Mouse (Mus musculus) lung, postnatal 36 days (tissue): ENCODE measurements at regions not wholly inside any gene's neighbourhood (a gene's known extent, or its start where the extent isn't known, plus 50 kb on each side); places are given as distances from the start of the nearest gene placed in this dataset.

Experiments
- DNase-seq: peaks from one replicate; pipeline ENCODE4 v3.0.0; 2022; ENCODE audit warnings: mixed read lengths

DNA sequence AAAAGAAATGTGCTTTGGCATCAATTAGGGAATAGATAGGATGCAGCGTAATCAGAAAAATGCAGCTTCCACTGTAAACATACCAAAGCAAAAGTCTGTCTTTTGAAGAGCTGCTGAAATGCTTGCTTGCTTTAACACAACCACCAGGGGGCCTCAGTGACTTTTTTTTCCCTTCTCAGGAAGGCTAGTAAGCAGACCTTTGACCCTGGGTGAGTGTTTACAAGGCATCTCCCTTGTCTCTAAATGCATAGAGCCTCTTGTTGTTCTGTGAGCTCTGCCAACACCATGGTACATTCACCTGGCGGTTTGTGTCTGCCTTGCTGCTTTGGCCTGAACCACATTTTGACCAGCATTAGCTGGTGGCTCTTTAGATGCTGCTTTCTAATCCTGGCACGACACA, 191.9 kb upstream of the C9orf72 start:
- DNase-seq = peak; percentile 7

DNA sequence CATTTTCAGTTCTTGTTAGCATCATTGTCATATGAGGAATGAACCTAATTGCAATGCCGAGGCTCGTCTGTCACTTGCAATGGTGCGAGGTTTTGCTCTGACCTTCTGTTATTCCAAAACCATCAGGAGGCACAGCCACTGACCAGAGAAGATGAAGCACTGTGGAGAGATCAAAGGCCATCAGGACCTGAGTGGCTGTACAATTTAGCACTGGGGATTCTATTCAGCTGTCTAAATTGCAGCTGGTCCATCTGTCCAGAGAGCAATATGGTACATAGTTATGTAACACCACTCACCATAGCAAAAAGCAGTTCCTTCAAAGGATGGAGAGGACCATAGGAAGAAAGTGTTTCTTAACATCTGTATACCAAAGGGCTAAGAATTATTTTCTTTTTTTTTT, 187.5 kb upstream of the C9orf72 start:
- no peak for DNase-seq

DNA sequence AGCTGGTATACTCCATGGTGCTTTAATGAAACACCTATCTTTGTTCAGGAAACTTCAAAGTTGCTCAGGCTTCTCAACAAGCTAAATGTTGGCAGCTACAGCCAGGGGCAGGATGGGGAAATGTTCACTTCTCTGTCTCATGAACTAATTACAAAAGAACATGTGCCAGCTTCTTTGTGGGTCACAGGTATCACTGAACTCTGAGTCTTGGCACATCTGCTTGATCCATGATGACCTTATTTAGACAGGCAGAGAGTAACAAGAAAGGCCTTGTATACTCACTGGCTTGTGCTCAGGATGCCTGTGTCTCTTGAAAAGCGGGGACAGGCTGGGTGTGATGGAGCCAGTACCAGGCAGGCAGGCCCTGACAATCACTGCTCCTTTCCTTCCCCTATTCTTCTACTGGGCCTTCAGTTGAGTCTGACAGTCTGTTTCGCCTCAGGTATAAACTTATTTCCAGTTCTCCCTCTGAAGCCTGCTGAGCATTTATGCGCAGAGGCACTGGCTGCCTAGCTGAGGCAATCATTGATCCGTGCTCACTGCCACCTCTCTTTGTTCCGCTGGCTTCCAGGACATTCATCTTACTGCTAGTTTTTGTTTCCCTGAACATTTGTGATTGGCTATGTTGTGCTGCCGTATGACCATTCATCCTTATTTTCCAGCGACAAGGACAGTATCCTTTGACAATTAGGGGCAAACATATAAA, 179.5 kb upstream of the C9orf72 start:
- no peak for DNase-seq

DNA sequence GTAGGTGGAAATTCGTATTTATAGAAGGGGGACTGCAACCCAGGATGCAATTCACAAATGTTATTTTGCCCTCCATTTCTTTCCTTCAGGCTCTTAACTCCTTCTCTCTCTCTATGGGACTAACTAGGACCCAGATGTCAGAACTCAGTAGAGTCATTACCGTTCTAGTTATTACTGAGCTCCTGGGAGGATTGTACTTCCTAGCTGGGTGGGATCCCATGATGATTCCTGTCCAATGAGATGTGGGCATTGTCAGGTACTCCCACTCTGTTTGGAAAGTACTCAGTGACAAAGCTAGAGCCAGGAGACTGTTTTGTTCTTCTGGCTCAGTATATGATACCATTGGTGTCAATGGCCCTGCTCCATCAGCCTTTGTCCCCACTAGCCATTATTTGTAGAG, 178.1 kb upstream of the C9orf72 start:
- no peak for DNase-seq

DNA sequence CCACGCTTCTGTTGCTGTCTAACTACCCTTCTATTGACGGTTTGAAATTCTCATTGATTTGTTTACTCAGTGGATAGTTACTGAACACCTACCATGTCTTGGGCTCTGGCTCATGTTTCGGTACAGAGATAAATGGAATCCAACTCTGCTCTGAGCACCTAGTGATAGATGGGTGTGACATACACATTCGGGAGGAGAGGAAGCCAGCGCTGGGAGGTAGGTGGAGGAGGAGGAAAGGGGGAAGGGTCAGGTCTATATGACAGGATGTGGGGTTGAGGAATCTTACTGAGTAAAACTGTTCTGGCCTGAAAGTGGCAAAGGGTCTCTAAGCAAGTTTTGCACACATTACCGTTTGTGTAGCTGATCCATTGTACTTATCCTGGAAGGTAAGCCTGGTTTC, 177.6 kb upstream of the C9orf72 start:
- DNase-seq = no peak

DNA sequence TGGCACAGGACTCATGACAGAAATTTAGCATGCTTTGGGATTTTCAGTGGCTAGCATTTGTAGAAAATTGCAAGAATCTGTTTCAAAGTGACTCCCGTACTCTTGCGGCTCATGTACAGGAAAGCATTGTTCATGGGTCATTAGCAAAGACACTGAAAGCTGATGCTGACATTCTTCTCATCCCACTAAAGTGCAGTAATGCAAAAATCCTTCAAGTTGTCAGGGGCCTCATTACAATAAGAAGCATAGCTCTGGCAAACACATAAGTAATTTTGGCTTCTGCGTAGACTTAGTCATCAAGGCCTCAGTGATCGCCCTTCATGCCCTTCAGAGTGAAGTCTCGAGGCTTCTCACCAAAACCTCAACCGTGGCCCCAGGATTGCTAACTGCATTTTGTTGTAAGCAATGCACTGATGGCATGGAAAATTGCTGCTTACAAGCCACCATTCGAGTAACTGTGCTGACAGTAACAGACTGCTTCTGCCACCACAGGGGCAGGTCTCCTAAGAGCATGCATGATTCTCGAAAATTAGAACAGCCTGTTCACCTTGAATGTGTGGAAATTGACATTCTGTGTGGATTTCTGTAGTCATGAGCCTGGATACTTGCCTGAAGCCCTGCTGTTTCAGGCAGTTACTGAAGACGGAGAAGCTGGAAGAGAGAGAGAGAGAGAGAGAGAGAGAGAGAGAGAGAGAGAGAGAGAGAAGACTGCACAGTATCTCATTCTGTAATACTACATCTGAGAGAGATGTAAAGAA, 176.6 kb upstream of the C9orf72 start:
- no peak for DNase-seq

DNA sequence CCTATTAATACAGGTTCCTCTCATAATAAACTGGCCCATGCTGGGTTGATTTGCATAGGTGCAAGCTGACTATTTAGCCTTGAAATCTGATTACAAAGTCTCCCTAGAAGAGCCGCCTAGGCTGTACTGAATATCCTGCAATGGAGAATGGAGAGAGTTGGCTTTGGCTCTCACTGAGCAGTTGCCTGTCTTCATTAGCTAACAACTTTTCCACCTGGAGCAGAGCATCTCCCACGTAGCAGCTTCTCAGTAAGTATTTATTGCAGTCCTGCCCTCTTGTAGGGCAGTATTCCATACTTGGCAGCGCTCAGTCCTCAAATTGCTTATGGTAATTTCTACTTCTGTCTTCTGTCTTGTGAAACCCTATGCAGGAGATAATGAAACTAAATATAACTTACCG, 175.8 kb upstream of the C9orf72 start:
- DNase-seq = no peak

DNA sequence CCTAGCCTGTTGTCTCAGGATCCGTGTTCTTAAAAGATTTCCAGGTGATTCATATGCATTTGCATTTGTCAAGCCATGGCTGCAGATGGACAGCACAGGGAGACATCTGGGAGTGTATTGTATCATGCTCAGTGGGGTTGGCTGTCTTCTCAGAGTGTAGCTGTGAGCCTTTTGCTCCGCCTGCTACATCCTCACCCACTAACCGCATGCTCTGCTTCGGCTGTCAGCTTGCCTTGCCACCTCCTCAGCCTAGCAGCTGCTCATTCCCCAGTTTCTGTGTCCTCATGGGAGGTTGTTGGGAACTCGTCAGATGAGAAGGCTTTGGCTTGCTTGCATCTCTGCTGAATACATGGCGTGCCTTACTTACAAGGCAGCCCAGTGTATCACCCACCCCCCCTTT, 174.5 kb upstream of the C9orf72 start:
- no peak for DNase-seq

DNA sequence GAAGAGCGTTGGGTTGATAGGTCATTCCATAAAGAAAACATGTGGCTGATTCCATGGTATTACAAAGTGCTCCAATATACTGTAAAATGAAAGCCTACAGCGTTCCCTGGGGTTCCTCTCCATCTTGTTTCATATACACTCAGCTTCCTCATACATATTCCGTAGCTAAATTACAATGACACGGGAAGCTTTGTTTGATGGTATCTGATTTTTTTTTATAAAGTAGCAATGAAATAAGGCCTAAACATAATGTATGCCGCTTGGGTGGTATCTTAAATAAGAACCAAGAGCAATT, 169.6 kb upstream of the C9orf72 start:
- DNase-seq = no peak

DNA sequence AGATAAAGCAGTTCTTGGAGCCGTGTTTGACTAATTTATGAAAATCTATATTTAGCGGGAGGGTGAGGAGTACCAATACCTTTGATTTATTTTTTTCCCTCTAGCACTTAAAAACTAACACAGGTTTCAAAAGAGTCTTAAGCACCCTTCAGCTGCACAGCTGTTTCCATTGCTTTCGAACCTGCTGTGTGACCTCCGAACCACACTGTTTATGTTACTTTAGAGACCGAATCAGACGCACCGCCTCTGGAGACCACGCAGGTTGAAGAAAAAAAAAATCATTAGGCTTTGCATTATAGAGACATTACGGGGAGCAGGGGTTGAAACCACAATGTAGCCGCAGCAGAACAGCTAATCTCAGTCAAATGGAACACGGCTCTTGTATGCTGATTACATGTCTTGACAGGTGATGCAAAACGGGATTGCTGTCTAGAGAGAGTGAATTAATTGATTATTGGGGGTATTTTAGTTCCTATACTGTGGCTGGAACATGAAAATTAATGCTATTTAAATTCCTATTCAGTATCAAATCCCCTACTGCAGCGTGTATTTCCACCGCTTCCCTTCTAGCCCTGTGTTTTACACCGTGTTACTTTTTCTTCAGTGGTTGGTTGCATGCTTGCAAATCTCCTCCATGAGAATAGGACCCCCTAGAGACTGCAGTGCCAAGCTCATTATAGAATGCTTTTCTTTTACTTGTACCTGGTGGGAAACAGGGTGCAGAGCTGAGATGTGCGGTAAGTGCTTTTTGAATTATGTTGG, 169.0 kb upstream of the C9orf72 start:
- no peak for DNase-seq

DNA sequence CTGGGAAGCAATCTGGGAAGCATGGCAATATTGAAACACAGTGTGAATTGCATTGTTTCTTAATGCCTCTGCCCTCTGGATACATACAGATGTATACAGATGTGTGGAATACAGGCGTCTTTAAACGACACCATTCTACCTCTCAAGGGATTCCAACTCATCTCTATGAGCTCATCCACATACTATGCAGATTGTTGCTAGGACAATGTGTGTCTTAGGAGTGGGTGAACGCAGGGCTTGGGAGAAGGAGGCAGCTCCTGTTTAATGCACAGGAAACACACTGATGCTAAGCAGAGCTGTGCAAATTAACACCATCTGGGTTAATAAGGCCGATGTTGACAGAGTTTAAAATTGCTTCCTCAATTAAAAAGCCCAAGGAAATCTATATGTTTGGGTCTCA, 149.8 kb upstream of the C9orf72 start:
- no peak for DNase-seq

DNA sequence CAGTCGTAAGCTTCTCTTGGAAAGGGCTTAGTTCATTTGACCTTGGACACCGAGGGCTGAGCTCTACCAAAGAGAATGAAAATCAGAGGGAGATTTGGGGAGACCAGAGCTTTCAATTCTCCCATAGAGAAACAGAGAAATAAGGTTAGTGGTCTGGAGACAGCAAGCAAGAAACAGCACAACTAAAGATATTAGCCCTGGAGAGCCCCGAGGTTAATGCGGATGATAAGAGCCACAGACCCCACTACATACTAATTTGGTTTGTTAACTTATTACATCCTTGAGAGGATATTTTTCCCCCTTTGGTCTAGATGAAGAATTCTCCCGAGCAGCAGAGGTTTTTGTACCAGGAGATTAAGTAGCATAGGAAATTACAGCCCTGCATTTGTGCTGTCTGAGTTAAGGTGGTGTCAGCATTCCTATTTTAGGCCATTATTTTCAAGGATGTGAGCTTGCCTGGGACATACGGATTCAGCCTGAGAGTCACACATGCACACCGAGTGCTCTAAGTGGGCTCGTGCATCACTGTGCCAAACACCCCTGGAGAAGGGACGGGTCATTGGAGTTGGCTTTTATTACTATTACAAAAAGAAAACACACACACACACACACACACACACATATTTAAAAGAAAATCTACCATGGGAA, 147.4 kb upstream of the C9orf72 start:
- DNase-seq = no peak

DNA sequence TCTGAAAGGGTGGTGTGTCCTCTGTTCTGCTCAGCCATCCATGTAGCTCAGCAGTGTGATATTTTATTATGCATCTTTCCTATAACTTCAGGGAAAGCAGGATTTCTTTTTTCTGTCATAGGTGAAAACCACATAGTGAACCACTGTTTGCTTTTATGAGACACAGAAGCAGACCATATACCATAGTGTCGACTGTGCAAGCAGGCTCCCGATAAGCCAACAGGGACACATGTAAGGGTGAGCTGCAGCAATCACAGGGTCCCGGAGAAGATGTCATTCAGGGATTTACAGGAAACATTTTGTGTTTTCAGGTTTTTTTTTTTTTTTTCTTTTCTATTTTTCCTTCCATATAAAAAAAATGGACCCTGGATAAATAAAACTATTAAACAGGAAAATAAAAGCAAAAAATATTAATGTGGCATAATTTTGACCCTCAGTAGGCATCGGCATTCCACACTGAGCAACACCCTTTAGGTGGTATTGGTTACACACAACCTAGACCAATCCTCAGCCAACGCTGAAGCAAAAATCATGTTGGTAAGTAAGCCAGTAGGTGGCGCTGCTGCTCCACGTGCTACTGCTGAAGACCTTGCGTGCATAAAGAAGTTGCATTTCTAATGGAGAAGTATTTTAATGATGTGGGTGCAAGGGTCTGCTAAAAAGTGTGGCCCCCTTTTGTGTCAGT, 146.7 kb upstream of the C9orf72 start:
- DNase-seq = peak; percentile 72

DNA sequence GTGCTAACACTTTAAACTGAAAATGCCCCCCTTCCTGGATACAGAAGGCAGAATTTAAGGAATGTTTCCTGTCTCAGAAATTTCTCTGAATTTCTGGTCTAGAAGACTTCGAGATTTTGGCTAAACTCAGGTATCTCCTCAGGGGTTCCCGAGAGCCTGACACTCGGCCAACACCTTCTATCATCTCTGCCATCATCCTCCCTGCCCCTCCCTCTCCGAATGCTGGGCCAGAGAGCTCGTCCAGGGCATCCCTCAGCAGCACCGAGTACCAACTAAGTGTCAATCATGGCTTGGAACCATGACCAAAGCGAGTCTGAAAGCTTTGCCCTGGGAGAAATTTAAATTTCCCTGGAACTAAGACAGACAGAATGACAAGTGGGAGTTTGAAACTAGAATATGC, 138.2 kb upstream of the C9orf72 start:
- DNase-seq = no peak

DNA sequence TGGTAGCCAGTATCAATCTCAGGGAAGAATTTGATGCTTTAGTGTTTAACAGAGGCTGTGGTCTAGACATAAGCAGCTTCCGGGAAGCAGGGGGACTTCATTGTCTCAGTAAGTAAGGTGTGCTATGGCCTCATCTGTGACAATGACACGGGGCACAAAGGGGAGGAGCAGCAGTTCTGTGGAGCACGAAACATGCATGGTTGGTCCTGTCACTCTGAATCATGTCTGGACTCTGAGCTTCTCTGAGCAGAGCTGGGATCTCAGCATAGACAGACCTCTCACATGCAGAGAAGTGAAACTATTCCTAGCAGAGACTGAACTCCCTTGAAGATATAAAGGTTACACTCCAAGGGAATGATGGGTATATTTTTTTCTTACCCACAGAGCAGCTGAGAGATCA, 136.2 kb upstream of the C9orf72 start:
- DNase-seq = no peak

DNA sequence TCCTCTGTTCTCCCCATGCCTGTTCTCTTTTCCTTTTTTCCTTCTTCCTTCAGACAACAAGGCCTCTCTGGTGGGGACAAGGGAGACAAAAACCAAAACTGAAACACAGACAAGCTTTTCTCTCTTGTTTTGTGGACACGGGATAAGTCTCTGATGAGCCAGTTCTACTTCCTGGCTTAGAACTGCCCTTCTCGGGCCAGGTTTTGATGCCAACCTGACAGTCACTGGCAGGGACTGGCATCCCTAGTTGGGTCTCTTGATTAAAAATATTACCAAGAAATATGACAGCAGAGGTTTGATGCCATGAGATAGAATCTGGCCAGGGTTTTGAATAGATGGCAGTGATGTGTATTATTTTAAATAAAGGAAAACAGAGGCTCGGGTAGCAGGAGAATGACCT, 133.4 kb upstream of the C9orf72 start:
- DNase-seq = no peak

DNA sequence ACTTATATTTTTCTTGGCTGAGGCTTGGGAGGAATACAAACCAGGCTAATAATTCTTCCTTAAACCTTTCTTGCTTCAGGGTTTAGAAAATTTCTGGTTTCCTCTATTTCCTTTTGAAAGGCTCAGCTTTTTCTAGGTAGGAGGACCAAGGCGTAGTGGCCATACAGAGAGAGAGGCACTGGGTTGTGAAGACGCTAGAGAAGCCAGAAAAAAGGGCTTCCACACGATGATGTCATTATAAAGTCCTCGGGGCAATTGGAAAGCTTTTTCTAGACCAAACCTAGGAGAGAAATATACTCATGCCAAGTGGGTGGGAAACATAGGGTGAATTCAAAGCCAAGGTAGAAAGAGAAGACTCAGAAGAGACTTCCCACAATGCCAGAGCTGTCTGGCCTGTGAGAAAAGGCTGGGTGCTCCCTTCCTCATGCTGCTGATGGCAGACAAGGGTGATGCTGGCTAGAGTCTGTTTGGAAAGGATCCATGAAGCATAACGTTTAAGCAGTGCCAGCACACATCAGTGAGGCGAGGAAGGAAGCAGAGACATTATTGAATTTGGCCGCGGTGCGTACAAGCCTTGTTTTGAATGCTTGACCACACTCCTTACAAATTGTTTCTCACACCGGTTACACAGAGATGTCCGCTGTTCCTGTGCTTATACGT, 131.1 kb upstream of the C9orf72 start:
- DNase-seq = peak; percentile 3

DNA sequence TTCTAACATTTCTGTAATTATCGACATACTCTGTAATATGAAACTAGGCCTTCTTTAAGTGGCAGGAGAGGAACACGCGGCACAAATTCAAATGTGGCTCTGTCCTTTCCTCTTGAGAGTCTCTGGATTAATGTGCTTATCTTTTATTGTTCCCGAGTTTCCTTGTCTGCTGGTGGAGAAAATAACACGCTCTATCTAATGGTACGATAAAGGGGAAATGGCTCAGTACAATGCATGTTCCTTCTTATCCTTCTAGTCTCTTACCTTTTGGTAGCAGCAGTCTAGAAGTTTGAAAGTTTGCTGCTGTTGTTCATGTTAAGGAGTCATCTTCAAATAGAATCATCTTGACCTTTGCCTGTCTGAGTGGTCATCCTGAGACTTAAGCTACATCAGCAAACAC, 130.1 kb upstream of the C9orf72 start:
- no peak for DNase-seq

DNA sequence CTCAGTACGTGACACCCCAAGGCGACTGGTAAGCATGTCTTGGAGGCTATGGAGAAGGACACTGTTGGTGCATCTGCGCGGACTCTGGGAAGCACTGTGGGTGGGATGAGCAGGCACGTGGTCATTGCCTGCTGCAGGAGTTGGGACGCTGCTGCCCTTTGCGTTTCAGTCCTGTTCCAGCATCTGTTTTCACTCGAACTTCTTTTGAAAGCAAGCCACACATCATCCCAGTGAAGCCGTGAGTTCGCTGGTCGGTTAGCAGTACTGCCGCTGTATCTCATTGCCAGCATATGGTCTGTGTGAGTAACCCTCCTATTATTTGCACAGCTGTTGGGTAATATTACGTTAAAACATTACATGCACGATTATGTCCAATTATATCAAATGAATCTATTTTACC, 128.1 kb upstream of the C9orf72 start:
- DNase-seq = no peak

DNA sequence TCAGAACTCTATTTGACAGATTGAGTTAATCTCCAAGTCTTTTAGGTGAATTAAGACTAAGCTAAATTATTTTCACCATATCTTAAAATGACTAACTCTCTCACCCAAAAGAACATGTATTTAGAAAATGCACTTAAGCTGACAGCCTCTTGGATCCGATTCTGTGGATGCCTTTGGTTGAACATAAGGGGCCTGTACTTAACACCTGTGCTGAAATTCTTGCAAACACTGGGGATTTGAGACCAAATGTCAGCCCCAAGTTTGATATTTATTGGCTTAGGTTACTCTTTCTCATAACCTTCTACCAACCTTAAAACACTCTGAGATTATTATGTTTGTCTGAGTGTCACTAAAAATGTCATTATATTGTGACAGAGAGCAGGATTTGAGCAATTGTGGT, 126.6 kb upstream of the C9orf72 start:
- DNase-seq = no peak

DNA sequence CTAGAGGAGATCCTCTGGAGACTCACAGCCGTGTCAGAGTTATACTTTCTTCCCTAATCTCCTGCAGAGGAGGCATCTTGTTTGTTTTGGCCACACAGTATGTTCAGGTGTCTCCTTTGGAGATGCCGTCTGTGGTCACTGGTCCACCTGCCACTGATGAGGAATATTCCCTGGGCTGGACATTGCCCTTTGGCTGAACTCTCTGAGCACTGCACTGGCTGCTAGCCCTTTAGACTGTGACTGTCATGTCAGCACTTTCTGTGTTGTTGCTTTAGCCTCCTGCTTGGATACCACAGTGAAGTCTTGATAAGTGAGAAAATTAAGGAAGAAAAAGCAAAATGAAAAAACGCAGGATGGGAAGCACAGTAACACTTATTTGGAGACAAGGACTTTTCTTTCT, 124.5 kb upstream of the C9orf72 start:
- no peak for DNase-seq

DNA sequence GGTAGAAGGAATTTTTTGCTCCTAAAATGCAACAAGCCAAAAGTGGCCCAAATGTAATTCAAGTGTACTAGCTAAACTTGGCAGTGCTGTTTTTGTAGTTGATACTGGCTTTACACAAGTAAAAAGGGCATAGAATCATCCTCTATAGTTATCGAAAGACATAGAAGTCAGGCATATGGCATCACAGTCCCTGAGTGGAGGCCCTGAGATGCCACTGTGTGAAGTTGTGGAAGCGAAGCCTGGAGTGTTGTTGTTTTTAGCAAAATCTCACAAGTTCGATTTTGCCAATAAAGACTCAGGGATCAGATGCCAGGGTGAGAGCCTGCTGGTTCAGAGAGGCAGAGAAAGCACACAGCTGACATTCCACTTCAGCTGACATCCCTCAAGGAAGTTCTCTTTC, 121.6 kb upstream of the C9orf72 start:
- no peak for DNase-seq

DNA sequence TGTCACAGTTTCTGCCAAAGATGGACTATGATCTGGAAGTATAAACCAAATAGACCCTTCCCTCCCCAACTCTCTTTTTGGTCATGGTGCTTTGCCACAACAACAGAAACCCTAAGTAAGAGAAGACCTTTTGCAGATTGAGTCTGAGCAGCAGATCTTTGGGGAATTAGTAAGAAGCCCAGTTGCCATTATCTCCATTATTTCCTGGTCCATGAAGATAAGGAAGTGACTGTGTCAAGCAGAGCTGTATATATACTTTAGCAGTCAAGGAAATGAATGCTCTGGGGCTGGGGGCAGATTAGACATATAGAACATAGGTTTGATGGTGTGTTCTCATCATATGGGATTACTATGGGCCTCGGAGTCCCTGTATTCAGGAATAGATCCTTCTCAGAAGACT, 117.8 kb upstream of the C9orf72 start:
- DNase-seq = no peak
